Mouse (Mus musculus): ENCODE measurements around the gene AU041133. TPM values are rescaled to one million over a fixed set of nuclear protein-coding genes. Genes with fewer than 3 reads are reported as not detected.

The AU041133 gene
- polyA plus RNA-seq (2014; fragmentation: Illumina TruSeq; extraction: RNeasy Lipid Tissue Mini Kit (QIAGEN cat#74804); ENCODE audit: low read depth, low replicate concordance), result 3.6 TPM

DNA sequence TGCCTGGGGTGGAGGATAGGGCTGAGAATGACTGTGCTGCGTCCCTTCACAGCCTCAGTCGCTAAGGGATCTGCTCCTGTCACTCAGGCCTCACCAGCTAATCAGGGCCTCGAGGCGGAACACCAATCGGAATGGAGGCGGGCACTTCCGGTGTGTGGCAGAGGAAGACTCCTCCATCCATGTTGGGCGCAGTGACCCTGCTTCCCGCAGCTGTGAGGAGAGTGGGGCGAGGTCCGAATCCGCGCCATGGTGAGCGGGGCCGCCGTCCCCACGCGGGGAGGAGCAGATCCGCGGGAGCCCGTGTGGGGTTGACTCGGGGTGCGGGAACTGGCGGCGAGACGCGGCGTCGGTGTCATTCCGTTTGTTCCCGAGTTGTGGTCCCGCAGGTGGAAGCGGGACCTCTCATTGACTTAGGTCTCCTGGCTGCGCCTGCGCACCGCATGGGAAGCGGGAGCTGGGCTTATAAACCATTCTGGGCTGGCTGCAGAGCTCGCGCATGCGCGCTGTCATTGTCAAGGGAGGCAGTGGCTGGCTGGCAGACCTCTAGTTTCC, at the start of gene AU041133:
Gene AU041133 (plus strand): TSS at position 164 of the 552 bp plus-strand sequence.

DNA sequence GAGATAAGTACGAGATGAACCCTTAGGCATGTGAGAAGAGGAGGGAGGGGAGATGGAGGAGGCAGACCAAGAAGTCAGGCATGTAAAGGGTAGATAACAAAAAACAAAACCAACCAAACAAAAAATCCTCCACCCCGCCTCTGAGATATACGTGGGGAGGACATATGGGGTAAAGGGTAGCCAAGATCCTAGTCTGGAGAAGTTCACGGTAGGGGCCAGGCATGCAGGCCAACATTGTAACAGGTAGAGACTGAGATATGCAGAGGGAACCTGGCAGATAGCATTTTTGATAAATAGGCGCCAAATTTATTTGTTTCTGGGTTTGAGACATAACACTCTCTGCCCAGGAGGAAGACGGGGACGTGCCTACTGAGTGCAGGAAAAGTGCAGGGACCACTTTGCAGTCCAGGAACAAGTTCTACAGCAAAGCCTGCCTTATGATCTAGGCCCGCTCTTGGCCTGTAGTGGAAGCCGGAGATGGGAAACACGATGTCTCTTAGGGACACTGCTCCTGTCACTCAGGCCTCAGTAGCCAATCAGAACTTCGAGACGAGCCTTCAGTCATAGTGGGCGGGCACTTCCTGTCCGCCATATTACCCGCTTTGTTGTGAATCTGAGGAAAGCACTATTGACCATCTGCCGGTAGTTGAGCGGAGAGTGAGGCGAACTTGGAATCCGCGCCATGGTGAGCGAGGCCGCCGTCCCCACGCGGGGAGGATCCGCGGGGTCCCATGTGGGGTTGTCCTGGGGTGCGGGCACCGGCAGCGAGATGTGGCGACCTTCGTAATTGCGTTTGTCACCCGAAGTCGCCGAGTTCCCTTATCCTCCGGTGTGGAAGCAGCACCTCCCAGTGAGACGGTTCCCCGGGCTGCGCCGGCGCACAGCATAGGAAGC, 44.8 kb upstream of the AU041133 start, which contains the start of gene BC024063:
Gene BC024063 (plus strand): TSS at position 626 of the 894 bp plus-strand sequence.

Other genes starting within 250 kb of the AU041133 start
- 1.5 TPM for gene Zfp781, start 197.5 kb upstream of the AU041133 start, polyA plus RNA-seq (2014; fragmentation: Illumina TruSeq; extraction: RNeasy Lipid Tissue Mini Kit (QIAGEN cat#74804); ENCODE audit: low read depth, low replicate concordance)
- 4.9 TPM for gene Zfp873, start 79.9 kb upstream of the AU041133 start, polyA plus RNA-seq (2014; fragmentation: Illumina TruSeq; extraction: RNeasy Lipid Tissue Mini Kit (QIAGEN cat#74804); ENCODE audit: low read depth, low replicate concordance)
- gene BC024063, start 44.7 kb upstream of the AU041133 start, polyA plus RNA-seq (2014; fragmentation: Illumina TruSeq; extraction: RNeasy Lipid Tissue Mini Kit (QIAGEN cat#74804); ENCODE audit: low read depth, low replicate concordance), result 2.3 TPM
- gene Zfp938, start 113.3 kb downstream of the AU041133 start, polyA plus RNA-seq (2014; fragmentation: Illumina TruSeq; extraction: RNeasy Lipid Tissue Mini Kit (QIAGEN cat#74804); ENCODE audit: low read depth, low replicate concordance), result 8.3 TPM
- 1.9 TPM for gene 4932415D10Rik, start 188.6 kb downstream of the AU041133 start, polyA plus RNA-seq (2014; fragmentation: Illumina TruSeq; extraction: RNeasy Lipid Tissue Mini Kit (QIAGEN cat#74804); ENCODE audit: low read depth, low replicate concordance)
- gene Gm4924, start 226.2 kb downstream of the AU041133 start, polyA plus RNA-seq (2014; fragmentation: Illumina TruSeq; extraction: RNeasy Lipid Tissue Mini Kit (QIAGEN cat#74804); ENCODE audit: low read depth, low replicate concordance), result 5.5 TPM

Data from adipose tissue, adult 10 weeks (tissue).